Mouse (Mus musculus): ENCODE measurements around the gene Bpifb5.

GRCm38 (mm10) chr2:154189877-154190434 is 33.6 kb upstream of the Bpifb5 start:
- no peak for TF ChIP-seq GATA1 (IDR thresholded peaks at IDR 0.05; ENCODE audit: borderline replicate concordance, low read length)
- TF ChIP-seq FLI1 (IDR thresholded peaks at IDR 0.05; ENCODE audit: low read length), result no peak
